Mouse (Mus musculus) testis, adult 2 months (tissue): ENCODE data around the gene Rgs11. TPM values are rescaled to one million over a fixed set of nuclear protein-coding genes. Genes with fewer than 3 reads are reported as not detected.
A peak's percentile ranks its signal among the peaks of the same experiment; 100 is the strongest.

Experiments
- H3K27ac ChIP-seq: fragments of 200-500 bp; 2 replicates; pipeline ENCODE4 v1.5.1; 2012; ENCODE audit warnings: low read depth, low read length; ENCODE audit not compliant: control insufficient read depth, insufficient read depth
- H3K27me3 ChIP-seq: fragments of 200-500 bp; 2 replicates; pipeline ENCODE4 v1.6.1; 2012; ENCODE audit warnings: mild to moderate bottlenecking, low read length, moderate library complexity; ENCODE audit not compliant: control insufficient read depth, insufficient read depth
- H3K36me3 ChIP-seq: fragments of 200-500 bp; 2 replicates; pipeline ENCODE4 v1.6.1; 2012; ENCODE audit warnings: mild to moderate bottlenecking, low read length; ENCODE audit not compliant: control insufficient read depth, insufficient read depth
- H3K4me1 ChIP-seq: fragments of 200-500 bp; 2 replicates; pipeline ENCODE4 v1.6.1; 2012; ENCODE audit warnings: low read length; ENCODE audit not compliant: control insufficient read depth, insufficient read depth
- H3K4me3 ChIP-seq: fragments of 200-500 bp; 2 replicates; pipeline ENCODE4 v1.5.1; 2012; ENCODE audit warnings: low read depth, mild to moderate bottlenecking, low read length, moderate library complexity, mixed read lengths; ENCODE audit not compliant: control insufficient read depth
- CTCF ChIP-seq: fragments of 200-500 bp; IDR thresholded peaks from 2 replicates; pipeline ENCODE4 v1.5.1; 2012; ENCODE audit warnings: low read depth, mild to moderate bottlenecking, inconsistent platforms, low read length, moderate library complexity; ENCODE audit not compliant: control insufficient read depth, insufficient read depth, insufficient replicate concordance
- POLR2A ChIP-seq: fragments of 200-500 bp; IDR thresholded peaks from 2 replicates; pipeline ENCODE4 v1.6.1; 2012; ENCODE audit warnings: low read depth, mild to moderate bottlenecking, inconsistent platforms, low read length, moderate library complexity; ENCODE audit not compliant: control insufficient read depth
- polyA plus RNA-seq: library from polyadenylated mRNA; depleted of rRNA; stranded (reverse); fragments of >200 nt; gene quantifications from 2 replicates; pipeline ENCODE4 v1.2.3, GENCODE M21; 2012

Rgs11 gene
- polyA plus RNA-seq, 1 experiment, result 16.0 TPM

- Histone ChIP-seq H3K4me1 (no peaks in the 10 kb centered on the region), H3K4me3 (no peak overlapping the region), H3K27ac (no peak overlapping the region), H3K27me3 (no peaks in the 10 kb centered on the region), H3K36me3 (peaks cover 4% of the 10 kb centered on the region)
- no peak for TF ChIP-seq CTCF
- TF ChIP-seq POLR2A, result no peak
Observed at GRCm38 (mm10) chr17:26192481-26193190, 10.1 kb upstream of the Rgs11 start.

DNA sequence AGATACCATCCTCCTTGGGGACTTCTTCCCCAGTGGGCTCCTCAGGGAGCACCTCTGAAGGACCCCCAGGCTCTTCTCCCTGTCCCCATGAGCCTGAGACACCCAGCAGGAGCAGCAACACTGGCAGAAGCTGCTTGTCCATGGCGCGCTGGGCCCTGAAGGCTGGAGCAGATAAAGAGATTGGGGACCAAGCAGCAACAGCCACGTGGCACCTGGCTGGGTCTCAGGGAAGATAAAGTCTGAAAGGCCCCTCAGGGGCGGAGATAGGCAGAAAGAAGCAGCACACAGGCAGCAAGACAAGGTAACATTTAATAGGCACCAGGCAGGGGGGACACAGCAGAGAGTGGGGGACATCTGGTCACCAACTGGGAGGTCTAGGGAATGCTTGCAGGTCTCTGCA, 3.9 kb upstream of the Rgs11 start, which contains the start of gene Pdia2:
Gene Pdia2, minus strand, starts transcription at position 196 of the 400 bp plus-strand sequence.
- no peaks in the 10 kb centered on the region for H3K27me3 ChIP-seq
- no peaks in the 10 kb centered on the region for H3K36me3 ChIP-seq
- H3K4me1 ChIP-seq, result peaks cover 27% of the 10 kb centered on the region
- no peak within 1 kb of the TSS for H3K27ac ChIP-seq
- TF ChIP-seq POLR2A, result no peak
- no peak for TF ChIP-seq CTCF
- no peak within 1 kb of the TSS for H3K4me3 ChIP-seq

GRCm38 (mm10) chr17:26200831-26201705, 1.7 kb upstream of the Rgs11 start:
- Histone ChIP-seq H3K27ac (no peak overlapping the region), H3K4me3 (peak overlapping the region; percentile 82), H3K4me1 (peaks cover 36% of the 10 kb centered on the region), H3K27me3 (no peaks in the 10 kb centered on the region), H3K36me3 (no peaks in the 10 kb centered on the region)
- TF ChIP-seq POLR2A (no peak), CTCF (no peak)

- Histone ChIP-seq H3K27me3 (no peaks in the 10 kb centered on the region), H3K4me1 (peaks cover 36% of the 10 kb centered on the region), H3K27ac (no peak overlapping the region), H3K36me3 (no peaks in the 10 kb centered on the region), H3K4me3 (no peak overlapping the region)
- no peak for TF ChIP-seq POLR2A
- TF ChIP-seq CTCF, result no peak
Observed at GRCm38 (mm10) chr17:26201998-26202397, 753 bp upstream of the Rgs11 start.

- TF ChIP-seq POLR2A (no peak), CTCF (no peak)
- Histone ChIP-seq H3K27ac (no peak overlapping the region), H3K27me3 (no peaks in the 10 kb centered on the region)
Observed at GRCm38 (mm10) chr17:26203321-26203811, 615 bp downstream of the Rgs11 start.

DNA sequence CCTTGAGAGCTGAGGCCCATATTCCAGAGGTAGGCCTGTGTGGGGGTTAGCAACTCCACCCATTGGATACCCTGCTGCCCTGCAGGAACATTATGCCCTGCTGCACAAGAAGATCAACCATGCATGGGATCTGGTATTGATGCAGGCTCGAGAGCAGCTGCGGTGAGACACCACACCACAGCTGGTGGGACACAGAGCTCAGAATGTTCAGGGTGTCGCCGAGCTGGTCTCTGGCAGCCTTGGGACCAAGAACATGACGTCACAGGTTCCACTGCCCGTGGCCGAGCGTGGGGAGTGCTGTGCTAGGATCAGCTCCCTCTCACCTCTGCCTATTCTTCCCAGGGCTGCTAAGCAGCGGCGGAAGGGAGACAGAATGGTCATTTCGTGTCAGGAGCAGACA, 2.0 kb downstream of the Rgs11 start:
- Histone ChIP-seq H3K27me3 (no peaks in the 10 kb centered on the region), H3K27ac (no peak overlapping the region), H3K36me3 (no peaks in the 10 kb centered on the region), H3K4me1 (peaks cover 48% of the 10 kb centered on the region), H3K4me3 (no peak overlapping the region)
- TF ChIP-seq CTCF (no peak), POLR2A (no peak)

More at GRCm38 (mm10) chr17:26203321-26203811, 615 bp downstream of the Rgs11 start:
- peak overlapping the region; percentile 82 for H3K4me3 ChIP-seq
- H3K36me3 ChIP-seq, result no peaks in the 10 kb centered on the region
- H3K4me1 ChIP-seq, result peaks cover 48% of the 10 kb centered on the region

DNA sequence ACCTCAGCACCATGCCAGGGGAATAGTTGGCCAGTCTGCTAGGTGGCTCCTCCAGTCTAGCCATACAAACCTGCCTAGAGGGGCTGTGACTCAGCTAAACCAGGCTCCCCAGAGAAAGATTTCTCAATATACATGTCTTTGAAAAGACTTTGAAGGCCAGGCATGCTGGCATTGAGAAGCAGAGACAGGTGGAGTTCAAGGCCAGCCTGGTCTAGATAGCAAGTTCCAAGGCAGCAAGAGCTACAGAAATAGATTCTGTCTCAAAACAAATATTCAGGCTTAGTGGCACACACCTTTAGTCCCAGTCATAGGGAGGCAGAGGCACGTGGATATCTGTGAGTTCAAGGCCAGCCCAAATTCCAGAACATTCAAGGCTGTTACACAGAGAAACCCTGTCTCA, 3.6 kb downstream of the Rgs11 start:
- peak overlapping the region; percentile 49; the same call in 1 of the 2 replicates for H3K27ac ChIP-seq
- H3K27me3 ChIP-seq, result no peaks in the 10 kb centered on the region
- peaks cover 38% of the 10 kb centered on the region for H3K4me1 ChIP-seq
- H3K4me3 ChIP-seq, result no peak overlapping the region
- TF ChIP-seq CTCF (no peak), POLR2A (no peak)
- H3K36me3 ChIP-seq, result no peaks in the 10 kb centered on the region
